Mouse (Mus musculus): ENCODE data around the gene Olfr419. TPM values are rescaled to one million over a fixed set of nuclear protein-coding genes. Genes with fewer than 3 reads are reported as not detected.

Gene Olfr419
- total RNA-seq (2014; fragmentation: Nextera tagmentation) (not detected in 2 replicates), total RNA-seq (2017) (not detected in 2 replicates)

GRCm38 (mm10) chr1:174251961-174252360, at the start of gene Olfr419:
Gene Olfr419 (minus strand): TSS chr1:174252061.
- no peak for ATAC-seq (replicated peaks; ENCODE audit: low FRiP score, low TSS enrichment, poor library complexity, severe bottlenecking)

- no peak for ATAC-seq (replicated peaks; ENCODE audit: low FRiP score, low TSS enrichment, poor library complexity, severe bottlenecking)
These were observed 18.8 kb upstream of the Olfr419 start for GRCm38 (mm10) chr1:174270643-174271042.

DNA sequence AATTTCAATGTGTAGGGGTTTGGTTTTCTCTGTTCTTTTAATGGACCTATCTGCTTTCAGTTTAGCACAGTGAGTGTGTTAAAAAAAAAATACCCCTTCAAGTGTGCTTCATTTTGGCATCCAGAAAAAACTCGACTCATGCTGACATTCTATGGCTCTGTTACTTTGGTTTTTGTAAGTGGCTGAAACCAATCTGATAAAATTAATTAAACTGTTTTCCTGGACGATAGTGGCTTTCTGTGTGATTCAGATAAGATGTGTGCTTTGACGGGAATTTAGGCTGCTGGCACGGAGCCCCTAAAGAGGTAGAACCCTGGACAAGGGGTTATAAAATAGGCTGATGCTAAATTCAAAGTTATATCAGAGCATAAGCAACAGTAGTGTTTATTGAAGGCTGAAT, 17.3 kb upstream of the Olfr419 start:
- peak; percentile 75 for ATAC-seq (replicated peaks; ENCODE audit: low FRiP score, low TSS enrichment, poor library complexity, severe bottlenecking)

DNA sequence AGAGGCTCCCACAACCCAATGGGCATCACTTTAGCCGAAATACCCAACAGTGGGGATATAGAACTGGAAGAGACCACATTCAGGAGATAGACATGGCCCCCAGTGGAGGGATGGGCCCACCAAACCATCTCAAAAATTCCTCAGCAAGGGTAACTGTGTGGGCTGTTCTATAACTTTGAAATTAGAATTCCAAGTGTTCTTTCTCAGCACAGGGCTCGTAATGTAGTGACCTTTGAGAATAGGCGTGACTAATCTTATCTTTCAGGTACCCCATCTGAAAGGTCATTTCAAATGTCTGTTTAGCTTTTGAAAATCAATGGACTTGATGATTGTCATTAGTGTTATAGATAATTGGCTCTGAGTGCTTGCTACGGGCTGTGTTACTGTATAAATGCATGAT, 16.0 kb upstream of the Olfr419 start:
- ATAC-seq (replicated peaks; ENCODE audit: low FRiP score, low TSS enrichment, poor library complexity, severe bottlenecking) = no peak

DNA sequence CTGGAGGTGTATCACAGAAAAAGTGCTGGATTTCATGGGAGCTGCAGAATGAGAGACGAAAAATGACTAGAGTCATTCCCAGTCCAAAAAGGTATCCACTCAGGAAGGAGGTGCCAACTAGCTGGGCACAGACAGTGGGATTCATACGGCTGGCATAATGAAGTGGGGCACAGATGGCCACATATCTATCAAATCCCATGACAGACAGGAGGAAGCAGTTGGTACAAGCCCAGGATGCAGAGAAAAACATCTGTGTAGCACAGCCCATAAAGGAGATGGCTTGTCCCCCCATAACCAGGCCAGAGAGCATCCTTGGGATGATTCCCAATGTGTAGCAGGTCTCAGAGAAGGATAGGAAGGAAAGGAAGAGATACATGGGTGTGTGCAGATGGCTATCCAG, 1.5 kb downstream of the Olfr419 start:
- ATAC-seq (replicated peaks; ENCODE audit: low FRiP score, low TSS enrichment, poor library complexity, severe bottlenecking) = no peak; the same call in 1 of the 2 replicates

DNA sequence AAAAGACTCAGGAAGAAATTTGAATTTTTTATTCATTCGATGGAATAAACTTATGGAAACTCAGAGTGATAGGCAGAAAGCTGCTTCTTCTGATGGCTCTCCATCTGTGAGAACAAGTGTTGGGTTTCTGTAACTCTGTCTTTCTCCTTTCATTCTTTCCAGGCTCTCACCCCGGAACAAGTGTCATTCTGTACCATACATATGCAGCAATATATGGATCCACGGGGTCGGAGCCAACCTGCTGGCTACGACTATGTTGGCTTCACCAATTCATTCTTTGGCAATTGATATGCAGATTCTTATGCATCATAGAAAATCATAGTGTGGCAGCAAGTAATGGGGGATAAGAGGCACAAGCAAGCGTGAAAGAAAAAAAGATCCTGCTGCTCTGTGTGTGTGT, 4.7 kb downstream of the Olfr419 start:
- ATAC-seq (replicated peaks; ENCODE audit: low FRiP score, low TSS enrichment, poor library complexity, severe bottlenecking) = no peak

DNA sequence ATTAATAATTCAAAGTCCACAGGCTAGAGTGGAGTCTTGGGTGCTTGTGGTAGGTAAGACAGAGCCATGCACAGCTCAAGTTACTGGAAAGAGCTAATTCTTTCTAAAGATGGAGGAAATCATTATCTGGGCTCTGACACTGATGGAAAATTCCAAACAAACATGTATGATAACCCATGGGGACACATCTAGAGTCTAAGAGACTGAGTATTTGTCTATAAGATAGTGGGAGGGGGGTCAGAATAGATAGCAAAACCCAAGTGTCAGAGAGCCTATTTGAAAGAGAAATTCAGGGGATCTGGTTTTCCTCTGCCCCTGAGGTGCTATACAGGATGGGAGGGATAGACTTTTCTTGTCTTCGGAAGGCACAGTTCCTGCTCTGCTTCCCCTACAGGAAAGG, 5.8 kb downstream of the Olfr419 start:
- no peak for ATAC-seq (replicated peaks; ENCODE audit: low FRiP score, low TSS enrichment, poor library complexity, severe bottlenecking)

DNA sequence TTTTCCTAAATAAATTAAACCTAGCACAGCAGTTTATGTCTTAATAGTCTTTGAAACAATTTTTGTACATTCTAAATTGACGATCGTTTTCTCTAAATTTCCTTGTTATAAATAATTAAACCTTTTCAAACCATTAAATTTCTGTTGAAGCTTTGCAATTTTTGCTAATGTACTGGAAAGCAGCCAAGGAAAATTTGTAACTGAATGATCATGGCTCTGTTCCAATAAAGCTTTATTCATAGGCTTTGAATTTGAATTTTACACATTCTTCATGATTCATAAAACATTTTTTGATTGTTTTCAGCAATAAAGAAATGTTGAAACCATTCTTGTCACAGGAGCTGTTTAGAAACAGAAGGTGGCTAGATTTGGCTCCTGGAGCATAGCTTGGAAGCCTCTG, 7.2 kb downstream of the Olfr419 start:
- ATAC-seq (replicated peaks; ENCODE audit: low FRiP score, low TSS enrichment, poor library complexity, severe bottlenecking) = no peak

DNA sequence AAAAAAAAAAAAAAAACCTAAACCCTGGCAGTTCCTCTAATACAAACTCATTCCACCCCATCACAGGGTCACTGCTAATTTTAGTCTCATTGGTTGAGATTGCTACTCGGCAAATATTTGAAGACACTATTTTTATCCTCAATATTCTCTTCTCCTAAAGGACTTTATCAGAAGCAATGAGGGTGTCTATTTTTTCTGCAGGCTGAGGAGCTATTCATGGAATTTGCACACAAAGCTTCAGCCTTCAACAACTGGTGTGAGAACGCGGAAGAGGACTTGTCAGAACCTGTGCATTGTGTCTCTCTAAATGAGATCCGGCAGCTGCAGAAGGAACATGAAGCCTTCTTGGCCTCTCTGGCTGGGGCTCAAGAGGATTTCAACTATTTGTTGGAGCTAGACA, 11.9 kb downstream of the Olfr419 start:
- no peak for ATAC-seq (replicated peaks; ENCODE audit: low FRiP score, low TSS enrichment, poor library complexity, severe bottlenecking)

DNA sequence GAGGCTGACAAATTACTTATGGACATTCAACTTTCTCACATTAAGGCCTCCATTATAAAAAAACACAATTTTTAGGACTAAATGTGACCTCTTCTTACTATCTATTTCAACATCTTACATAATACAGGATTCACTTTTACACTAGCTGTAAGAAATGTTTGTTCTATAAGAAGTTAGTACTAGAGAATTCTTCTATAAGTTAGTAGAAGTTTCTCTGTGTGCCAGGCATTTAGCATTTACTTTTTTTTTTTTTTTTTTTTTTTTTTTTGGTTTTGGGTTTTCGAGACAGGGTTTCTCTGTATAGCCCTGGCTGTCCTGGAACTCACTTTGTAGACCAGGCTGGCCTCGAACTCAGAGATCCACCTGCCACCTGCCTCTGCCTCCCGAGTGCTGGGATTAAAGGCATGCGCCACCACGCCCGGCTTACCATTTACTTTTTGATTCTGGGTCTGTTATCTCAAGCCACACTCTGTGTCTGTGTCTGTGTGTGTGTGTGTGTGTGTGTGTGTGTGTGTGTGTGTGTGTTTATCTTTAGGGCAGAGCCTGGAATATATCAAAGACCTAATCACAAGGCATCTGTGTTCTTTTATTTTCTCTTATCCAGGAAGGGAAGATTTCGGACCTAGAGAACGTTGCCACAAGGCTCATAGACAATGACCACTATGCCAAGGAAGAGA, 35.2 kb downstream of the Olfr419 start:
- peak; percentile 35; the same call in 1 of the 2 replicates for ATAC-seq (replicated peaks; ENCODE audit: low FRiP score, low TSS enrichment, poor library complexity, severe bottlenecking)

- ATAC-seq (replicated peaks; ENCODE audit: low FRiP score, low TSS enrichment, poor library complexity, severe bottlenecking) = no peak
These were observed 36.4 kb downstream of the Olfr419 start for GRCm38 (mm10) chr1:174215270-174216038.

- ATAC-seq (replicated peaks; ENCODE audit: low FRiP score, low TSS enrichment, poor library complexity, severe bottlenecking) = no peak
These were observed 39.6 kb downstream of the Olfr419 start for GRCm38 (mm10) chr1:174212286-174212685.

DNA sequence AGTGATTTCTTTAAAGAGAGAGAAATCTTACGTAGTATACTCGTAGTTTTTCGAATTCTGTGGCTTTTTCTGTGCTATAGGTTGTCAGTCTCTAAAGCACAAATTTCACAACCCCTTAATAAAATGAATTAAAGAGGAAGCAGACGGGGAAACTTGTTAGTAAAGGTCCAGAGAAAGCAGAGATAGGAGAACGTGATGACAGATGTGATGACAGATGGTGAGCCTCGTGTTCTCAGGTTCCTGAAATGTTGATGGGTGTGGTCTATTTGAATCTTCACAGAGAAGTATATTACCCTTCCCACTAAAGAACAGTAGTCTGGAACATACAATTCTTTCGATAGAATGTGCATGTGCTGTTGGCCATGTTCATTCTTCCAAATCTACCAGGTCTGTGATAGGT, 47.2 kb downstream of the Olfr419 start:
- no peak for ATAC-seq (replicated peaks; ENCODE audit: low FRiP score, low TSS enrichment, poor library complexity, severe bottlenecking)

Other genes with a start within 250 kb of the Olfr419 start
- not detected in 2 replicates for gene Ifi205, start 220.3 kb downstream of the Olfr419 start, total RNA-seq (2014; fragmentation: Nextera tagmentation)
- gene Ifi205, start 220.3 kb downstream of the Olfr419 start, total RNA-seq (2017) = 2.9 and 3.1 TPM in 2 replicates
- gene Olfr433, start 211.4 kb downstream of the Olfr419 start, total RNA-seq (2014; fragmentation: Nextera tagmentation) = not detected in 2 replicates
- not detected in 2 replicates for gene Olfr433, start 211.4 kb downstream of the Olfr419 start, total RNA-seq (2017)
- gene Olfr432, start 202.9 kb downstream of the Olfr419 start, total RNA-seq (2014; fragmentation: Nextera tagmentation) = not detected in 2 replicates
- gene Olfr432, start 202.9 kb downstream of the Olfr419 start, total RNA-seq (2017) = not detected in 2 replicates
- not detected in 2 replicates for gene Olfr430, start 185.5 kb downstream of the Olfr419 start, total RNA-seq (2014; fragmentation: Nextera tagmentation)
- not detected in 2 replicates for gene Olfr430, start 185.5 kb downstream of the Olfr419 start, total RNA-seq (2017)
- gene Olfr429, start 167.7 kb downstream of the Olfr419 start, total RNA-seq (2014; fragmentation: Nextera tagmentation) = not detected in 2 replicates
- not detected in 2 replicates for gene Olfr429, start 167.7 kb downstream of the Olfr419 start, total RNA-seq (2017)
- gene Olfr427, start 155.2 kb downstream of the Olfr419 start, total RNA-seq (2014; fragmentation: Nextera tagmentation) = not detected in 2 replicates
- not detected in 2 replicates for gene Olfr427, start 155.2 kb downstream of the Olfr419 start, total RNA-seq (2017)
- not detected in 2 replicates for gene Olfr231, start 130.9 kb downstream of the Olfr419 start, total RNA-seq (2014; fragmentation: Nextera tagmentation)
- not detected in 2 replicates for gene Olfr231, start 130.9 kb downstream of the Olfr419 start, total RNA-seq (2017)
- gene Olfr424, start 120.5 kb downstream of the Olfr419 start, total RNA-seq (2014; fragmentation: Nextera tagmentation) = not detected in 2 replicates
- not detected in 2 replicates for gene Olfr424, start 120.5 kb downstream of the Olfr419 start, total RNA-seq (2017)
- not detected in 2 replicates for gene Olfr420, start 96.4 kb downstream of the Olfr419 start, total RNA-seq (2014; fragmentation: Nextera tagmentation)
- not detected in 2 replicates for gene Olfr420, start 96.4 kb downstream of the Olfr419 start, total RNA-seq (2017)
- 39.3 and 44.3 TPM in 2 replicates for gene Spta1, start 79.3 kb downstream of the Olfr419 start, total RNA-seq (2014; fragmentation: Nextera tagmentation)
- 50.4 and 72.5 TPM in 2 replicates for gene Spta1, start 79.3 kb downstream of the Olfr419 start, total RNA-seq (2017)
- not detected in 2 replicates for gene Mptx1, start 78.5 kb upstream of the Olfr419 start, total RNA-seq (2014; fragmentation: Nextera tagmentation)
- not detected in 2 replicates for gene Mptx1, start 78.5 kb upstream of the Olfr419 start, total RNA-seq (2017)
- gene Olfr417, start 113.1 kb upstream of the Olfr419 start, total RNA-seq (2014; fragmentation: Nextera tagmentation) = 5.6 and 6.3 TPM in 2 replicates
- gene Olfr417, start 113.1 kb upstream of the Olfr419 start, total RNA-seq (2017) = 1.7 and 8.2 TPM in 2 replicates
- 10.0 and 11.7 TPM in 2 replicates for gene Olfr248, start 139.0 kb upstream of the Olfr419 start, total RNA-seq (2014; fragmentation: Nextera tagmentation)
- gene Olfr248, start 139.0 kb upstream of the Olfr419 start, total RNA-seq (2017) = 2.4 and 4.5 TPM in 2 replicates
- gene Olfr414, start 172.0 kb upstream of the Olfr419 start, total RNA-seq (2014; fragmentation: Nextera tagmentation) = 2.2 and 4.4 TPM in 2 replicates
- gene Olfr414, start 172.0 kb upstream of the Olfr419 start, total RNA-seq (2017) = 3.1 and 5.1 TPM in 2 replicates
- gene Olfr220, start 190.0 kb upstream of the Olfr419 start, total RNA-seq (2014; fragmentation: Nextera tagmentation) = 0.87 TPM in 1 of 2 replicates, not detected in the other
- gene Olfr220, start 190.0 kb upstream of the Olfr419 start, total RNA-seq (2017) = not detected in 2 replicates
- gene Fmn2, start 249.8 kb upstream of the Olfr419 start, total RNA-seq (2014; fragmentation: Nextera tagmentation) = 0.68 TPM in 1 of 2 replicates, not detected in the other
- not detected in 2 replicates for gene Fmn2, start 249.8 kb upstream of the Olfr419 start, total RNA-seq (2017)

Measured in megakaryocyte-erythroid progenitor cell, adult 5-6 weeks (primary cell).